Mouse (Mus musculus) lung, adult 2 months (tissue): ENCODE results near the gene Mrpl35. TPM values are rescaled to one million over a fixed set of nuclear protein-coding genes. Genes with fewer than 3 reads are reported as not detected.

ENCODE experiments used
- DNase-seq: peaks from one replicate; pipeline ENCODE4 v3.0.0; 2022
- H3K4me1 ChIP-seq: fragments of 200-500 bp; 2 replicates; pipeline ENCODE4 v1.6.1; 2011; ENCODE audit warnings: low read length; ENCODE audit not compliant: control insufficient read depth, insufficient read depth
- H3K4me3 ChIP-seq: fragments of 200-500 bp; replicated peaks from 2 replicates; pipeline ENCODE3; 2011; ENCODE audit warnings: low read depth, mild to moderate bottlenecking, control low read depth, low read length; ENCODE audit errors: extremely low read depth
- CTCF ChIP-seq: fragments of 200-500 bp; IDR thresholded peaks from 2 replicates; pipeline ENCODE4 v1.5.1; 2011; ENCODE audit warnings: mild to moderate bottlenecking, low read length, control low read depth; ENCODE audit not compliant: insufficient read depth
- POLR2A ChIP-seq: fragments of 200-500 bp; IDR thresholded peaks from 2 replicates; pipeline ENCODE4 v1.6.1; 2011; ENCODE audit warnings: low read depth, mild to moderate bottlenecking, control low read depth, low read length, borderline replicate concordance; ENCODE audit errors: extremely low read depth
- WGBS: fragments of 180-500 bp; shearing (Covaris S2); methylation state at CpG from one replicate; pipeline ENCODE4 v1.1.7; 2018; 5-methylcytosine and 5-hydroxymethylcytosine counted together
- polyA plus RNA-seq: library from polyadenylated mRNA; depleted of rRNA; stranded (reverse); fragments of >200 nt; gene quantifications from 2 replicates; pipeline ENCODE4 v1.2.3, GENCODE M21; 2012

Gene Mrpl35
- polyA plus RNA-seq, 1 experiment, result 6.2 TPM

- peak within 1 kb of the TSS; percentile 99 for H3K4me3 ChIP-seq
- no peaks in the 10 kb centered on the region; the same call in 1 of the 2 replicates for H3K4me1 ChIP-seq
- WGBS, result under 1% methylated on average over 64 of the region's 64 CpGs
- peak; percentile 88 for TF ChIP-seq POLR2A
- no peak for TF ChIP-seq CTCF
- DNase-seq, result peak; percentile 92
Observed at GRCm38 (mm10) chr6:71830690-71831580, 4.2 kb upstream of the Mrpl35 start, which contains the start of gene Immt. TSS of gene Immt (plus strand) at chr6:71831331.

GRCm38 (mm10) chr6:71829768-71830167 lies 3.0 kb upstream of the Mrpl35 start:
- DNase-seq, result no peak
- no peaks in the 10 kb centered on the region; the same call in 1 of the 2 replicates for H3K4me1 ChIP-seq
- TF ChIP-seq POLR2A (no peak), CTCF (no peak)
- H3K4me3 ChIP-seq, result no peak overlapping the region
- WGBS, result 85% methylated on average over 9 of the region's 9 CpGs

GRCm38 (mm10) chr6:71823961-71824360 lies 2.8 kb downstream of the Mrpl35 start:
- no peak for DNase-seq
- WGBS, result 25% methylated on average over 3 of the region's 3 CpGs
- TF ChIP-seq POLR2A (no peak), CTCF (no peak)
- no peaks in the 10 kb centered on the region for H3K4me1 ChIP-seq
- peak overlapping the region; percentile 90 for H3K4me3 ChIP-seq

- Histone ChIP-seq H3K4me3 (peak overlapping the region; percentile 90), H3K4me1 (no peaks in the 10 kb centered on the region)
- TF ChIP-seq CTCF, result no peak
- peak; percentile 70; the same call in 1 of the 2 replicates for TF ChIP-seq POLR2A
- peak; percentile 88 for DNase-seq
- under 1% methylated on average over 19 of the region's 19 CpGs for WGBS
Observed at GRCm38 (mm10) chr6:71823488-71823887, 3.3 kb downstream of the Mrpl35 start.

- WGBS, result 1% methylated on average over 7 of the region's 7 CpGs
- Histone ChIP-seq H3K4me1 (no peaks in the 10 kb centered on the region), H3K4me3 (peak overlapping the region; percentile 90)
- no peak for TF ChIP-seq CTCF
- no peak for TF ChIP-seq POLR2A
- DNase-seq, result no peak
Observed at GRCm38 (mm10) chr6:71823085-71823484, 3.7 kb downstream of the Mrpl35 start.

- Histone ChIP-seq H3K4me3 (no peak overlapping the region), H3K4me1 (no peaks in the 10 kb centered on the region)
- no peak for DNase-seq
- TF ChIP-seq CTCF (no peak), POLR2A (no peak)
- WGBS, result 75% methylated on average over 5 of the region's 5 CpGs
Observed at GRCm38 (mm10) chr6:71819764-71820292, 6.9 kb downstream of the Mrpl35 start.

- 79% methylated on average over 2 of the region's 2 CpGs for WGBS
- Histone ChIP-seq H3K4me1 (no peaks in the 10 kb centered on the region), H3K4me3 (no peak overlapping the region)
- no peak for DNase-seq
- TF ChIP-seq CTCF (no peak), POLR2A (no peak)
Observed at GRCm38 (mm10) chr6:71812820-71813219, 13.9 kb downstream of the Mrpl35 start.

GRCm38 (mm10) chr6:71809890-71810289 lies 16.9 kb downstream of the Mrpl35 start:
- Histone ChIP-seq H3K4me1 (no peaks in the 10 kb centered on the region), H3K4me3 (no peak overlapping the region)
- DNase-seq, result no peak
- TF ChIP-seq POLR2A, result no peak
- TF ChIP-seq CTCF, result no peak
- WGBS, result 53% methylated on average over 9 of the region's 9 CpGs

GRCm38 (mm10) chr6:71806713-71807112 lies 20.1 kb downstream of the Mrpl35 start:
- WGBS, result 74% methylated on average over 1 of the region's 1 CpGs
- TF ChIP-seq POLR2A (no peak), CTCF (no peak)
- no peaks in the 10 kb centered on the region for H3K4me1 ChIP-seq
- no peak overlapping the region for H3K4me3 ChIP-seq
- no peak for DNase-seq
